Mouse (Mus musculus) urinary bladder, adult 2 months (tissue): ENCODE measurements around the gene Wnt2b. TPM values are rescaled to one million over a fixed set of nuclear protein-coding genes. Genes with fewer than 3 reads are reported as not detected.

Experiments used
- DNase-seq: peaks from one replicate; pipeline ENCODE4 v3.0.0; 2022; ENCODE audit warnings: low spot score
- polyA plus RNA-seq: library from polyadenylated mRNA; depleted of rRNA; stranded (reverse); fragments of >200 nt; gene quantifications from 2 replicates; pipeline ENCODE4 v1.2.3, GENCODE M21; 2012

Wnt2b gene
- polyA plus RNA-seq, 1 experiment = 14.3 TPM

DNA sequence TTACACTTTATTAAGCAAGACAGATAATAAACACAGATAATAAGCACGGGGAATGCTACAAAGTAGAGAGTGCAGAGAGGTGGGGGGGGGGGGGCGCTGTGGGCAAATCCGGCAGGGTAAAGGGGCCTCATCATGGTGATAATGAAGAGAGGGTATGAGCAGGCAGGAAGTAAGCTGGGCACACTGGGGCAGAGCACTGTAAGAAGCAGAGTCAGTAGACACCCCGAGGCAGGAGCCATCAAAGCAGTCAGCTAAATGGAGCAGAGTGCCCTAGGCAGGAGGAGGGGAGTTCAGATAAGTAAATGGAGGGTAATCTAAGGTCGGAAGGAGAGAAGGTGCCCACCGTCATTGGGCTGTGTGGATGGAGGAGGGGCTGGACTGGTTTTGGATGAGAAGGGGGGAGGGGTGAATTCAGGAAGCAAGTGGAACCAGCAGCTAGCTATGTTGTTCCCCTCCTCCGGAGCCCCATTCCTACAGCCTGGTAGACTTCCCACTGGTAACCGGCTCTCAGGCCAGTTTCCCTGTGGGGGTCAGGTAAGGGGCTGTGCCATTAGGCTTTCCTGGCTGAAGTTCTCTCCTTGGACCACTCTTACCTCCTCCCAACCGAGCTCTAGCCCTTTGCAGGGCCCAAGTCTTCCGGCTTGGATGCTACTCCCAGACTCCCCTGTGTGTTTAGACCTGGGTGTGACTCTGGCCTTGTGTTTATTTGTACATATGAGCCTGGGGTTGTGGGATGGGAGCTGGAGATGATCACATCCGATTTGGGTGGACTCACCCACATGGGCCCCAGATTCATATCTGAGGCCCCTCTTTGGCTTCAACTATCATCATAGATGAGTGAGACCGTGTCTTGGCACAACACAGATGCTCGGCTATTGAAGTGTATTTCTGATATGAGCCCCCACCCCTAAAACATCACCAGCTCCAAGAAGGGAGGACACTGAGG, 1.9 kb upstream of the Wnt2b start:
- no peak for DNase-seq

DNA sequence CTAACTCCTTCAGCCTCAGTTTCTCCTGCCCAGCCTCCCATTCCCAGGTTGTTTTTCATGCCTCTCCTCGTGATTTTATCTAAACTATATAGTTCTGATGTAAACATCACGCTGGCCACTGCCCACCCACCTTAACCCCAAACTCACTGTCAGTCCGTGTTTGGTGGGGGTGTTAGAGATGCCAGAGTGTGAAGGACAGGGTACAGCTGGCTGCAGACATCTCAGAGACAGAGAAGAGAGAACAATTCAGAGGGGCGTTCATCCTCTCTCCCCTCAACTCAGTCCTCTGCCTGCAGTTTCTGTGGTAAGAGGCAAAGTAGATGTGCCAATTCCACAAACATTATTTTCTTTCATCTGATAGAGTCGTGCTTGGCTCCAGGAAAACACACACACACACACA, 1.1 kb upstream of the Wnt2b start:
- no peak for DNase-seq

DNA sequence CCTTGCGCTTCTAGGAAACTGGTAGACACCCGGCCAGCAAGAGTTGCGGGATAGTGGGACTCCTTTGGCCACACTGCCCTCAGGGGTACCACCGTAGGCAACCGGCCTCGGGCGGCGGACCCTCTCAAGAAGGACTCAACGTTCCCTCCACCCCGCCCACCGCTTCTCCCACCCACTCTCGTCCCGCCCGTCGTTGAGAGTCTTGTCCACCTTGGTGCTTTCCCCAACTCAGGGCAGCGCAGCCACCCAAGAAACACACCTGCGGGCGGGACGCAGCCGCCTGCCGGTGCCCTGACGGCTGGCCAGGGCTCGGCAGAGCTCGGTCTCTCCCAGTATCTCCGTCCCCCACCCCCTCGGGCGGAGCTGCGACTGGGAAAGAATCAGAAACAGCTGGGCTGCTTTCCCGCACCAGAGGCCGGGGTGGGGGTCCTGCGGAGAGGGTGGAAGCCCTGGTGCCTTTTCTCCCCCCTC, 455 bp upstream of the Wnt2b start:
- no peak for DNase-seq

DNA sequence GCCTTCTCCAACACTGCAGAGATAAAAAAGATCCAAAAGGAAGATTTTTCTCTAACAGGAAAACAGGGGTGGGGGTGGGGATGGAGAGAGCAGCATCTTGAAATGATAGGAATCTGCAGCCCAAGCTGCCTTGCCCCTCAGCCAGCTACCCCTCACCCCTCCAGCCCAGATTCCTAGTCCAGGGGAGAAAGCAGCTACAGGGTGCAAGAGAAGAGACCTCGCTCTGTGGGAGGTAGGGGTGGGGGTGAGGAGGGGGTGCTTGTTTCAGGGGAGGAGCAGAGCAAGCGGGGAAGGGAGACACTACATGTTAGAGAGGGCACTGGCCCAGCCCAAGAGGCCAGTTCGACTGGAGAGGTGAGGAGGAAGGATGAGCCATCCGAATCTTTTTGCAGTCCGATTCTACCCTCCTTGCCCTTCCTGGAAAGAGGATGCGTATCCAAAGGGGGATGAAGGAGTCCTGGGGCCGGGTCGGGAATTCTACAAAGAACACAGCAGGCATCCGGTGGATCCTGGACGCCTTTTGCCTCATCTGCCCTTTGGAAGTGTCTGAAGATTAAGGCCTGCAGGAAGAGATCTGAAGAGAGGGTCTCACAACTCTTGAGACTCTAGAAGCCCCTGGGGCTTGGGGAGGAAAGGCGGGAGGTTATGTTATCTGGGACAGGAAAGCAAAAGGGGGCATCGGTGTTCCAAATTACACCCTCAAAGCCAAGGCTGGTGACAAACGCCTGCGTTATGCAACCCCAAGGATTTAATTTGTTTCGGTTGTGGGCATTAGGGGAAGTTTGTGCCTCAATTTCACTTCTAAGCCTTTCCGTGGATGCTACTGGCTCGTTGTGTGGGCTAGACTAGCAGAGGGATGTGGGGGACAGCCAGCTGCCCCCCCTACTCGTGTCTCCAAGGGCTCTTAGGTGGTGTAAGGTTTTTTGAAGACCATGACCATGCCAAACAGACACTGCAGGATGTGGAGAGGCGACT, 1.4 kb downstream of the Wnt2b start:
- DNase-seq = no peak

DNA sequence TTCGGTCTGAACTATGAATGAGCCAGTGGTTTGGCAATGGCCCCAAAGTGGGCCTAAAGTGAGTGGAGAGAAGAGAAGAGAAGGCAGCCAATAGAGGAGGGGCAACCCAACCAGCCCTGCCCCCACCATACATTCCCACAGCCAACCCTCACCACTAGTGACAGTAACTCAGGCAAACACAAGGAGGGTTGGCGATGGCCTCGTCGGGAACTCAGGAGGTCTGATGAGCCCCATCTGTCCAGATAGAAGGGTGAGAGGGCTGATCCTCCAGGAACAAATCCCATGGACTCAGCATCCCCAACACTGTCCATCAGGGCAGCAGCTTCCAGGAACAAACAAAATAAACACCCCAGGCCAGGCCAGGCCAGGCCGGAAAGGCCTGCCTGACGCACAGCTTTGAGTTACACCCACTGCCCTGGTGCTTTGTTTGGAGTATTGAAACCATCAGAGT, 5.6 kb downstream of the Wnt2b start:
- DNase-seq = no peak

DNA sequence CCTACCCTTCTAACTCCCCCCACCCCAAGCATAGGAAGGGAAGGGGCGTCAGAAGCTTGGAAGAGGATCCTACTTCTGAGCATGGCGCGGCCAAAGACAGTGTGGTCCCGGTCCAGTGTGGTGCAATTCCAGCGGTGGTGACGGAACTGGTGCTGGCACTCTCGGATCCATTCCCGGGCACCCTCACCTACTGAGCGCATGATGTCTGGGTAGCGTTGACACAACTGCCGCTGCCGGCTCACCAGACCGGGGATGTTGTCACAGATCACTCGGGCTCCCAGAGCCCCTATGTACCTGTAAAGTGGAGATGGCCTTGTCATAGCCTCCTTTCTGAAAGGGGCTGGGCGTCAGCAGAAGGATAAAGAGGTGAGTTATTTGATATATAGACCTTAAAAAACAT, 7.2 kb downstream of the Wnt2b start:
- DNase-seq = no peak

DNA sequence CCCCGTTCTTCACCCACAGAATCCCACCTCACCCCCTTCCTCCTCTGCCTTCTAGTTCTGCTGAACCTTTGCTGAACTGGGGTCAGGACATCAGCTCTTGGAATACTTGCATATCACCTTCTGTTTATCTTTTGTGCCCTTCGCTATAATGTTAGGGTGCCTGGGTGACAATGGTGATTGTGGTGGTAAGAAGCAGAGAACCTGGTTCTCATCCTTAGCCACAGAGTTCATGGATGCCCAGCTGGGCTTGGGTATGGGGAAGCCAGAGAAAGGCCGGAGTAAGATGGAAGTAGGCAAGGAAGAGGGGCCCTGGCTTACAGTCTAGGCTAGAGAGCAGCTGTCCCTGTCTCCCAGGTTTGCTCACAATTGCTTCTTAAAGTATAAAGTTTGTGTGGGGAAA, 7.6 kb downstream of the Wnt2b start:
- no peak for DNase-seq

DNA sequence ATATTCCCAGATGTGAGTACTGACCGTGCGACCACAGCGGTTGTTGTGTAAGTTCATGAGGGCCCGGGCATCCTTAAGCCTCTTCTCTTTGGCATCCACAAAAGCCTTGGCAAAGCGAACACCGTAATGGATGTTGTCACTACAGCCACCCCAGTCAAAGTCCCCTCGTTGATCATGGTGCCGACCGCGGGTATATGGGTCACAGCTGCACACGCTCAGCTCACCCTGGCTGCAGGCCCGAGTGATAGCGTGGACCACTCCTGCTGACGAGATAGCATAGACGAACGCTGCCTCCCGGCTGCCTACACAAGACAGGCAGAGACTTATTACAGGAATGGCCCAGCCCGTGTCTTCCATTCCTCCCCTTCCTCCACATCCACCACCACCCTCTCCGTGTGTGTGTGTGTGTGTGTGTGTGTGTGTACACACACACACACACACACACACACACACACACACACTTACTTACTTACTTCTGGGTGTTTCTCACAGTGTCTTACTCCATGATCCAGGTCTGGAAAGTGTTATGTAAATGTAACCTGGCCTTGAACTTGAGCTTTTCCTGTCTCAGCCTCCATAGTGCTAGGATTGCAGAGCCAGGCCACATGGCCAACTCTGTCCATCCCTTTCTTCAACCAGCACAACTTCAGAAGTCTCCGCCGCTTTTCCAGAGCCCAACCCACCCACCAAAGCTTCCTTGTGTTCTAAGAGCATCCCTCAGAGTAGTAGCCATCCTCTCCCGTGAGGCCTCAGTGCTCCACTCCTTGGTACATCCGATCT, 8.6 kb downstream of the Wnt2b start:
- DNase-seq = no peak

DNA sequence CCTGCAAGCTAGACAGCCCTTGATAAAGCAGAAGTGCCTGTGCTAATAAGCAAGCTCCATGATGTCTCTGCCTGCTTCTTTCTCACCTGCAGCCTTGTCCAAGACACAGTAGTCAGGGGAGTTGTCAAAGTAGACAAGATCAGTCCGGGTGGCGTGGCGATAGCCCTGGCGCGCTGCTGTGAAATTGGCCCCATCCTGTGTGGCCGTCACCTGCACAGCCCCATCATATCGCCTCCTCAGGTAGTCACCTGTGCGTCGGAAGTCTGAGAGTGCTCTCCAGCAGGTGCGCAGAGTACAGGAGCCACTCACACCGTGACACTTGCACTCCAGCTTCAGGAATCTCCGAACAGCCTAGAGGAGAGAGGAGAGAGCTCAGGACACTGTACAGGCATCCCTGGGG, 10.8 kb downstream of the Wnt2b start:
- no peak for DNase-seq

DNA sequence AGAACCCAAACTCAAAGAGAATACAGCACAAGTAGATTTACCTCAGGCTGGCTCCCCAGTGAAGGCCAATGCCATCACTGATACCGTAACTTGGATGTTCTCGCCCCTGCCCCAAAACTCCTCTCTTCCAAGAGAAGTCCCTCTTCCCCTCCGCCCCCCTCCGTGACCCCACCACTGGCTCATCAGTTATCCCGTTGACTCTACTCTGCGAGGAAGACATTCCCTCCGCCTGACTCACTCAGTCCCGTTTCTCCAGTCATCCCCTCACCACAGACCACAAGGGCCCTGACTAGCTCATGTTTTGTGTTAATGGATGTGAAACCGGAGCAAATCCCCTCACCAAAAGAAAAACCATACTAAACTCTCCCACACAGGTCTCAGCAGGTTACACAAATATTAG, 16.8 kb downstream of the Wnt2b start:
- no peak for DNase-seq

DNA sequence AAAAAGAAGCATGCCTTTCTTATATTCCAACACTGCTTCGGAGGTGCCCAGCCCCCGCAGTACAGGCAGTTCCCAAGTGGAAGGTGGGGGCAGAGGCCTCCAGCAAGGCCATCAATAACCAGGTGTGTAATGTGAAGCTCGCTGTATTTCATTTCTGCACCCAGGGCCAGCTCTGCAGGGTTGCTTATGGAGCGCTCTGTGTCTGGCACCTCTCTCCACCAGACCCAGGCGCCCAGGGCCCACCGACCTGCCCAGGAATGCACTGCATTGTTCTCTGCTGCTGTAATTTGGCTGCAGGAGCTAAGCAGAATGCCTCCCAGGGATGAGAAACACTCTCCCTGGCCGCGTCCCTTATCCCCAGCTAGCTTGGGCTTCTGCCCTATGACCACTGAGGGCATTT, 18.4 kb downstream of the Wnt2b start:
- DNase-seq = no peak

DNA sequence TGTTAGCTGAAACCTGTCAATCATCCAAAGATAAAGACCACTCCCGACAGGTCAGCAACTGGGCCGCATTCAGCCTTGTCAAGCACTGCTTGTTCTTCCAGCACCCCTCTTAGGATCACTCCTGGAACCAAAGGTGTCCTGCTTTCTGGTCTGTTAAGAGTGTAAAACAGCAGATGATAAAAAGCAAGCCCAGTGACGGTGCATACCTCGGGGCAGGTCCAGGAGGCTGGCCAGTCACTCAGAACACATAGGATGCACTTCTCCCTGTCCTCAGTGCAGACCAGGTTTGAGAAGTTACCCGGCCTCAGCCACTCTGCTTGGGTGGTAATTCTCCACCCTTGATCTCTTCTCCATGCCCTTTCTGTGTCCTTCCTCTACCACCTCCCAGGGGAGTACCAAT, 19.0 kb downstream of the Wnt2b start:
- DNase-seq = no peak

DNA sequence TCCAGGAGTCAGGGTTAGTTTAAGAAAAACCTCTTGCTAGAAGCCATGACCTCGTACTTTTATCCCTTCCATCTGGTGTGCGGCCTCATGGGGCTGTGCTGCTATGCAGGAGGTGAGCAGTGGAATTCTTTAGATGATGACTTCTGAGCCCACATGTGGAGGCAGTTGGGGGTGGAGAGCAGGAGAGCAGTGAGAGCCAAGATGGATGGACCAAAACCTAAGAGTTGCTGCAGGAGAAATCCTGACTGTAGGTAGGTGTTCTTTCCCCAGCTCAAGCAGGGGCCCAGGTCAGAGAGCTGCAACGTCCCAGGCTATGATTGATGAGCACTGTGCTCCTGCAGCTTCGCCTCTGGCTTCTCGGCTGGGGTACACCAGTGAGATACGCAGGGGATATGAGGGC, 21.0 kb downstream of the Wnt2b start:
- DNase-seq = no peak

DNA sequence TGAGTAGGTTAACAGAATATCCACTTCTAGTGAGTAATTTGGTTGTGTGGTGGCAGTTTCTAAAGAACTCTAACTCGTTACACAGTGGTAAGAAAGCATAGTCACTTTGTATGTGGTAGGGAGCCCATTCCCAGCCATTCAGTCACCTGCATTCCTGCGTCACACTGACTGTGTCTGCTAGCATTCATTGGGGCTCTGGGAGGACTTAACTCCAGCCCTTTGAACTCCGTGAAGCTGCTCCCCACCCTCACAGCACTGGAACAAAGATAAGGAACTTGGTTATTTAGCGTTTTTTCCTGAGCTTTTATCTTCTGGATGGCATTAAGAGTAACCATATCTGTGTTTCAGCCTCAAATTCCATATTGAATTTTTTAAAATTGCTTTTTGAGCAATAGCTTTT, 23.4 kb downstream of the Wnt2b start:
- DNase-seq = no peak

DNA sequence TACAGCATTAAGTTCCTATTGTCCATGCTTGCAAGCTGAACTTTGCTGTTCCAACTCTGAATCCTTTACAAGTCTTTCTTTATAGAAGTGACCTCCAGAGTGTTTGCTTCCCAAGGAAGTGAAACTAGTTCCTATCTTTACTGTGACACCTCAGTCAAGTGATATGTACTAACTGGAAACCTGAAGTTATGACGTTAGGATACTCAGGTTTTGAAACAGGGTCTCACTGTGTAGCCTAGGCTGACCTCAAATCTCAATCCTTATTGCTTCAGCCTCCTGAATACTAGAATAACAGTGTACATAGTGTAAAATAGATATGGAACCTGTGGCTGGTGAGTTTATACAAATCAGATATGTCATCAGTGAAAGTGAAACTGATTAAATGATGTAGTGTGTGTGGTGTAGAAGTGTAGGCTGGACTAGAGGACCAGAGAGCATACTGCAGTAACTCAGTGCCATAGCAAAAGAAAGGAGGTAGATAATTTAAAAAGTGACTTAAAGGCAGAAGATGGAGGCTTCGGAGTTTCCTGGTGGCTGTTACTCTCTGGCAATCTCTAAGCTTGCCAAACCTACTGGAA, 23.9 kb downstream of the Wnt2b start:
- no peak for DNase-seq

DNA sequence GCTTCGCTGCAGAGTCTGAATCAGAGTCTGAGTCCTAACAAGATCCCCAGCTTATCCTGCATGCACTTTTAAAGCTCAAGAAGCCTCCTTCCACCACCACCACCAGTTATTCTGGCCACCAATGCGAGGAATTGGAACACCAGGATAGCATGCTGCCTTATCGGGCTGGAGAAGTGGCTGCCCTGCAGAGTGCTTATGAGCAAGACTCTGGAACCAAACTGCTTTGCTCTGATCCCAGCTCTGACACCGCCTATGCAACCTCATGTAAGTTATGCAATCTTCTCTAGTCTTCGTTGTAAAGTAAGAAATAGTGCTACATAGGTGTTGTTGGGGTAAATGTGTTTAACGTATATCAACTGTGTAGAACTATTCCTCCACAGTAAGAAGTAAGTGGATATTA, 32.3 kb downstream of the Wnt2b start:
- no peak for DNase-seq

DNA sequence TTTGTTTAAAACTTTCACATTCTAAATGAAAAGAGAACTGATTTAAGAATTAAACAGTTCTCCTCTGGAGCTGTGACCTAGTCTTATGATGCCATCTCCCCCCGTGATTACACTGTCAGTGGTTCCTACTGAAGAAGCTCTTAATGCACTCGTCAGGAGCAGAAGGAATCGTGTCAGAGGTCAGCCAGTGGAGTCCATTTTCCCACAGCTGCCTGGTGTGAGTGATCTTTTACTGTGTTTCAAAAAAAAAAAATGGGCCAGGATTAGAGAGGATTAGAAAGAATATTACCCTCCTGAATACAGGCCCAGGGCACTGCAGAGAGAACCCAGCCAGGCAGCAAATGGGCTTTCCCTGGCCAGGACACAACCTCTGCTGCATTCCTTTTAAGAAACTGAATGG, 46.7 kb downstream of the Wnt2b start:
- DNase-seq = no peak

DNA sequence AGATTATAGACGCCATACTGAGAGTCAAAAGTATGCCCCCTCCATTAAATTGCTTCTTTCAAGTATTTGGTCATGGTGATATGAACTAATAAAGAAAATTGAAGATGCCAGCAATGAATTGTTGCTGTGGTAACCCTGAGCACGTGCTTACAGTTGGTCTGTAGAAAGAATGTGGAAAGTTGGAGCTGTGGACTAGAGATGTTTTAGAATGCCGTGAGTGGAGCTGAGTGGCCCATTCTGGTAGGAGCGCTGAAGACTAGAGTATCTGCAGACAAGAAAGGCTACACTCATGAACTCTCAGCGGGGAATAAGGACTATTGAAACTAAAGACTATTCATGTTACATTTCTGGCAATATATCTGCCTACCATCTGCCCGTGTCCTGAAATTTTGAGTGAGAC, 52.5 kb downstream of the Wnt2b start:
- no peak for DNase-seq

DNA sequence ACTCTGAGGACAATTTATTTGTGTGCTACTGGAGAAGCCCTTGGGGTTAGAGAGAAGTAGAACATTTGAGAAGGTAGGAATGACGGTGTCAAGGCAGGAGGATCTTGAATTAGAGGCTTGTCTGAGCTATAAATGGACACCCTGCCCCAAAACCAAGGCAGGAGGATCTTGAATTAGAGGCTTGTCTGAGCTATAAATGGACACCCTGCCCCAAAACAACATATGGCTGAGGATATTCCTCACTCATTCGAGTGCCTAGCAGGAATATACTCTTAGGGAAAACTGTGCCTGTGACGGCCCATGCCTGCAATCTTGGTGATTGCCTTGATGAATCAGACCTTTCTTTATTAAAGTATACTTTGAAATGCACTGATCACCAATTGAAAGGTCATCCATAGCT, 55.7 kb downstream of the Wnt2b start:
- DNase-seq = no peak

DNA sequence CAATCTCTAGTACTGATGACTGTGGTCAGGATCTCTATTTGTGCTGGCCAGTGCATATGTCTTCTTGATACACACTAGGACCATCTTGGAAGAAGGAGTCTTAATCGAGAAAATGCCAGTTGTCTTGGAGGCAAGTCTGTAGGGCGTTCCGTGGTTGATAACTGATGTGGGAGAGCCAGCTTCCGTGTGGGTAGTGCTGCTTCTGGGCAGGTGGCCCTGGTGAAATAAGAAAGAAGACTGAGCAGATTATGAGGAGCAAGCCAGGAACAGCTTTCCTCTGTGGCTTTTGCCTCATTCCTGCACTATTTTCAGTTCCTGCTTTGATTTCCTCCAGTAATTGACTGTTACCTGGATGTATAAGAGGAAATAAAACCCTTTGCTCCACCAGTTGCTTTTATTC, 56.3 kb downstream of the Wnt2b start:
- no peak for DNase-seq

DNA sequence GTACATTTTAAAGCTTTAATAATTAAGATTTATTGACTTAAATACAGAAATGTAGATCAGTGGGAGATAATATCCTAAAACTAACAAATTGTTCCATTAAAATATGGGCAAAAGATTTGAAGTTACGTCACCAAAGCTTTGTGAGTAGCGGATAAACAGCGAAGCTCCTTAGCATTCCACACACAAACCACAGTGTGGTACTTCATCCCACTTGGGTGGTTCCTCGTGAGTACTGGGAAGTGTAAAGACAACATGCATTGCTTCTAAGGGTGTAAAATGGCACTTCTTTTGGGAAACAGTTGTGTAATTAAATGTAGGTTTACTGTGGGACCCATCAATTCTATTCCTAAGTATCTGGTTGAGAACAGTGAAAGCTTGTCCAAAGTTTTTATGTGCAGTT, 60.6 kb downstream of the Wnt2b start:
- DNase-seq = no peak
